Mouse (Mus musculus): Measurements from ENCODE around the gene Timm8b. TPM values are rescaled to one million over a fixed set of nuclear protein-coding genes. Genes with fewer than 3 reads are reported as not detected.

The Timm8b gene
- total RNA-seq (2014; rRNA removed): 131 and 165 TPM in 2 replicates
- 442 and 445 TPM in 2 replicates for polyA plus RNA-seq (2015; fragmentation: Nextera tagmentation; extraction: Ambion mirVana)

DNA sequence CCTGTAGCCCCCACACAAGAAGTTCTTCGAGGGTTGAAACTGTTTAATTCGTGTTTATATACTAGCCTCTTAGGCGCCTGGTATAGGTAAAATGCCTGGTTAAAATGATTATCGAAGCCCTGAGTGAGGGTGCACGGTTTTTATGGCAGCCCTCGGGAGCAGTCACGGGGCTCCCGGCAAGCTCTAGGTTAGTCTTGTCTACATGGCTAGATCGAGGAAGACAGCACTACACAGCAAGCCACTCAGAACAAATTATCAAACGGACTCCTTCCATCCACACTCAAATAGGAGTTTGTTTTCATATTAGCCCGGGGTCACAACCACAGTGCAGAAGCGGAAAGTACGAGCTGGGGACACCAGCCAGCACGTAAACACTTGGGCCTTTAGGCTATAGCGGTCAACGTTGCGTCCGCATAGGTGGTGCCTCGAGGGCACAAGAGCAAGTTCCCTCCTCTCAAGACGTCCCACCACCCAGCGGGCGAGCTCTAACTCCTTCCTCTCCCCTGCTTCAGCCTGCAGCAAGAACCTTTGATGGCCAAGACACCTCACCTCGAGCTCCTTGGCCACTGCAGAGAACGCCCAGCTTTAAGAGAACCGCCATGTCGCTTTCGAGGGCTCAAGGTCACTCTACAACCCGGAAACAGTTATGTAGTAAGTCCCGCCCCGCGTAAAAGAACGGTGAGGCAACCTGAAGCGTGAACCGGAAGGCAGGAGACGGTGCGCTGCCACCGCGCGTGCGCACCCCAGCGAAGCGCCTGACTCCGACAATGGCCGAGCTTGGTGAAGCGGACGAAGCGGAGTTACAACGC lies at the start of gene Timm8b, which contains the start of gene Sdhd:
Timm8b (plus strand) TSS at position 722 of the 809 bp plus-strand sequence.
Sdhd (minus strand) TSS at position 624 of the 809 bp plus-strand sequence.
- peak within 1 kb of the TSS; percentile 90 for H3K4me3 ChIP-seq (ENCODE audit: low read length)
- peaks cover 25% of the 10 kb centered on the region for H3K36me3 ChIP-seq (ENCODE audit: insufficient read depth, low read length)
- ATAC-seq: peak; percentile 98
- no peaks in the 10 kb centered on the region for H3K9me3 ChIP-seq (ENCODE audit: low read length)
- H3K4me1 ChIP-seq (ENCODE audit: insufficient read depth, low read length): peaks cover 17% of the 10 kb centered on the region
- peak within 1 kb of the TSS; percentile 86 for H3K9ac ChIP-seq (replicated peaks; ENCODE audit: low read length)
- TF ChIP-seq CTCF (IDR thresholded peaks at IDR 0.05; ENCODE audit: low read depth): no peak
- H3K27me3 ChIP-seq (ENCODE audit: insufficient read depth, low read length): no peaks in the 10 kb centered on the region
- WGBS: under 1% methylated on average over 48 of the region's 48 CpGs
- H3K27ac ChIP-seq: peak within 1 kb of the TSS; percentile 87
- DNase-seq (ENCODE audit: low spot score): peak; percentile 98
- peak within 1 kb of the TSS; percentile 86 for H3K4me2 ChIP-seq (ENCODE audit: low read depth, low read length)

DNA sequence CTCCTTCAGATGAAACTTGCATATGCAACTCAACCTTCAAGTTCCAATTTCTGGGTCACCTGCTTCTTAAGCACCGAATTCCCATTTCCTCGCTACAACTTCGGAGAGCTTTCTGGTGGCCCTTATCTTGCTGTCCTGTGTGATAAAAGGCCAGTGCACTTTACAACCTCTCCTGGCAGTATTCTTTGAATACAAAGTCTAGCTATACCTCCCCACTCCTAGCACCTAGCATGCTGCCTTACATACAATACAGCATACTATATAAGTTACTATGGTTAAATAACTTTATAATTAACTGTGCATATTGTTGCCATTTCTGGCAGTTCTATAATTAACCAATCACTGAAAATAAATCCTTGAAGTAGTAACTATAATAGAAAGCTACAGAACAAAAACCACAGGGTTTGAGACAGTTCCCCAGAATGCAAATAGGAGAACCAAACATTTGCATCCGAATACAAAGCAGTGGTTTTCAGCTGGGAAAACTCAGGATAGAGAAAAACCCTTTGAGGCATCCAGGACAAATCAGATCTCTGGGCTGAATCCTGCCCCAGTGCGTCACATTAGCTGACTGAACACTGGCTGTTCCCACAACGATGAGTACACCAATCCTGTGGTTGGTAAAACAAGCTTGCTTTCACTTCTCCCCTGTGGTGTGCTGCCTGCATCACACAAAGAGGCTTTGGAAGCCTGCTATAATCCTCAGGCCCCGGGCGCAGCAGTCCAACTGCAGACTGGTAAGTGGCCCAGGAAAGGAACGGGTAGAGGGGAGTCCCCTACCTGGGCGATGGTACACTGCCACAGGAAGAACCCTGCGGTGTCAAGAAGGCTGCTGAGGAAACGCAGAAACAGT lies 49.2 kb upstream of the Timm8b start, which contains the start of gene Il18:
Il18 (plus strand) TSS at position 587 of the 853 bp plus-strand sequence.
- peak within 1 kb of the TSS; percentile 79 for H3K27ac ChIP-seq
- 20% methylated on average over 12 of the region's 12 CpGs for WGBS

DNA sequence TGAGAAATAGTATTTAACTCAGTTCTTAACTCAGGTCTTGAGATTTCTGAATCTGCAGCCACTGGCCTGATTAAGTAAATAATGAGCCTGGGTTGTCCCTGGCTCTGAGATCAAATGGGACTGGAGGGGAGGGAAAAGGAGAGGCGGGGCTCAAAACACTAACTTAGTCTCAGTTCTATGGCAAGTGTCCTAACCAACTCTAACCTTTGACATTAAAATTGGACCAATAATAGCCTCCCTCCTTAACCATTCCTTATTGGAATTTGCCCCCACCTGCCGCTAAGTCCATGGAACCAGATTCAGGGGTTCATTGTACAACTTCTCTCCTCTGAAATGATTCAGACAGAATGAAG lies 48.6 kb upstream of the Timm8b start, which contains the start of gene Bco2:
Bco2 (minus strand) TSS at position 88 of the 353 bp plus-strand sequence.
- H3K4me3 ChIP-seq (ENCODE audit: low read length): peak within 1 kb of the TSS; percentile 27
- ATAC-seq: peak; percentile 58; the same call in 1 of the 2 replicates
- TF ChIP-seq CTCF (IDR thresholded peaks at IDR 0.05; ENCODE audit: low read depth): no peak
- DNase-seq (ENCODE audit: low spot score): no peak
- 17% methylated on average over 2 of the region's 2 CpGs for WGBS
- no peaks in the 10 kb centered on the region; the same call in 1 of the 2 replicates for H3K4me1 ChIP-seq (ENCODE audit: insufficient read depth, low read length)
- peak within 1 kb of the TSS; percentile 53 for H3K4me2 ChIP-seq (ENCODE audit: low read depth, low read length)
- H3K27ac ChIP-seq: peak within 1 kb of the TSS; percentile 79
- H3K36me3 ChIP-seq (ENCODE audit: insufficient read depth, low read length): no peaks in the 10 kb centered on the region
- peak within 1 kb of the TSS; percentile 33; the same call in 1 of the 2 replicates for H3K9ac ChIP-seq (replicated peaks; ENCODE audit: low read length)
- H3K27me3 ChIP-seq (ENCODE audit: insufficient read depth, low read length): no peaks in the 10 kb centered on the region
- no peaks in the 10 kb centered on the region for H3K9me3 ChIP-seq (ENCODE audit: low read length)

More for the DNA sequence above, 49.2 kb upstream of the Timm8b start, which contains the start of gene Il18:
- TF ChIP-seq CTCF (IDR thresholded peaks at IDR 0.05; ENCODE audit: low read depth): no peak
- Histone ChIP-seq H3K36me3 (ENCODE audit: insufficient read depth, low read length) (no peaks in the 10 kb centered on the region), H3K9ac (replicated peaks; ENCODE audit: low read length) (peak within 1 kb of the TSS; percentile 33; the same call in 1 of the 2 replicates), H3K27me3 (ENCODE audit: insufficient read depth, low read length) (no peaks in the 10 kb centered on the region), H3K4me2 (ENCODE audit: low read depth, low read length) (peak within 1 kb of the TSS; percentile 53), H3K4me1 (ENCODE audit: insufficient read depth, low read length) (no peaks in the 10 kb centered on the region; the same call in 1 of the 2 replicates), H3K9me3 (ENCODE audit: low read length) (no peaks in the 10 kb centered on the region), H3K4me3 (ENCODE audit: low read length) (peak within 1 kb of the TSS; percentile 27)
- ATAC-seq (peak; percentile 99), DNase-seq (ENCODE audit: low spot score) (peak; percentile 86)

DNA sequence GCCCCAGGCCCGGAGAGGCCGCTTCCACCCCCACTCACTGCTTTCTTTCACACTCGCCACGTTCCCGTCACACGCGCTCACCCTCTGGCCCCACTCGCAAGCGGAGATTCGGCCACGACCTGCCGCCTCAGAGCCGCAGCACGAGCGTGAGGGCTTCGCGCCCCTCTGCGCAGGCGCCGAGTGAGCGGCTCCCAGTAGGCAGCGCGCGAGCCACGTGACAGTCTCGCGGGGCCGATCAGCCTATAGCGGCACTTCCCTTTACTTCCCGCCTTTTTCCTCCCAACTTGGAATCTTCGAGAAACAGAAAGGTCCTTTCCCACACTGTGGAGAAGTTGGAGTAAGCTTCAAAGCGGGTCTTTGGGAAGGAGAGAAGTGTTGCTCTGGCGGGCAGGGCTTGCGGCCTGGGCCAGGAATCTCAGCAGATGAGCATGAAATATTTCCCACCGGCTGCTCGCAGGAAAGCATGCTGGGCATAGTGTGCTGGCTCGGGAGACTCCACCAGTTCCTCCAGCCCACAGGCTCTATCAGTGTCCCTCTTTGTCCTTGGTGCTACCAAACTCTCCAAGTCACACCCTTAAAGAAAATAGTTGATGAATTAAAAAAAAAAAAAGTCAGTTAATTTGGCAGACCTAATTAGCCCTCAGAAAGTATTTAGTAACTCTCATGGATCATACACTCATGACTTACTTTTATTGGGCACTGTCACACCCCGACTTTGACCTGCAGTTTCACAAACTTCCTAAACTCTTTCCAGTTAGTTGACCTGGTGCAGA lies 42.4 kb upstream of the Timm8b start, which contains the start of gene Tex12:
Tex12 (minus strand) TSS at position 181 of the 773 bp plus-strand sequence.
- Histone ChIP-seq H3K4me1 (ENCODE audit: insufficient read depth, low read length) (no peaks in the 10 kb centered on the region), H3K36me3 (ENCODE audit: insufficient read depth, low read length) (no peaks in the 10 kb centered on the region), H3K27ac (no peak within 1 kb of the TSS), H3K27me3 (ENCODE audit: insufficient read depth, low read length) (no peaks in the 10 kb centered on the region), H3K9me3 (ENCODE audit: low read length) (no peaks in the 10 kb centered on the region), H3K9ac (replicated peaks; ENCODE audit: low read length) (no peak within 1 kb of the TSS), H3K4me3 (ENCODE audit: low read length) (no peak within 1 kb of the TSS), H3K4me2 (ENCODE audit: low read depth, low read length) (no peak within 1 kb of the TSS)
- ATAC-seq (no peak), DNase-seq (ENCODE audit: low spot score) (no peak)
- WGBS: 91% methylated on average over 38 of the region's 38 CpGs
- TF ChIP-seq CTCF (IDR thresholded peaks at IDR 0.05; ENCODE audit: low read depth): no peak

DNA sequence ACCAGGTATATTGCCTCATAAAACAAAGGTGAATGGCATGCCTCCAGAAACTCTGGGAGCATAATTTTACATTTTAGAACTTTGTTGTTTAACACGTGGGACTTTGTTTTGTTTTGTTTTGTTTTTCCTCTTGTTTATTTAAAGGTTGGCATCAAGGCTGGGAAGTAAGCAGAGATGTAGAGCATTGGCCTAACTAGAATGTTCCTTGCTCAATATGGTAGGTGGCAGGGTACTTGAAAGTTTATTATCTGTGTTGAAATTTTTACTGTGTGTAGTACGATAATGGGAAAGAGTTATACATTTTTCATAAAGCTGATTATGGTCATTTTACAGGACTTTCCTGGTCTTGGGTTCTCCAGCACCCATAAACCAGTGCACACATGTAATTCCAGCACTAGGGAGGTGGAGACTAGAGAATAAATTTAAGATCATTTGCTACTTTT lies 41.8 kb upstream of the Timm8b start:
- H3K36me3 ChIP-seq (ENCODE audit: insufficient read depth, low read length): no peaks in the 10 kb centered on the region
- no peak overlapping the region for H3K4me2 ChIP-seq (ENCODE audit: low read depth, low read length)
- ATAC-seq: no peak
- H3K27ac ChIP-seq: no peak overlapping the region
- DNase-seq (ENCODE audit: low spot score): no peak
- no peak overlapping the region for H3K9ac ChIP-seq (replicated peaks; ENCODE audit: low read length)
- H3K4me1 ChIP-seq (ENCODE audit: insufficient read depth, low read length): no peaks in the 10 kb centered on the region
- no peaks in the 10 kb centered on the region for H3K9me3 ChIP-seq (ENCODE audit: low read length)
- 84% methylated on average over 2 of the region's 2 CpGs for WGBS
- no peaks in the 10 kb centered on the region for H3K27me3 ChIP-seq (ENCODE audit: insufficient read depth, low read length)
- no peak for TF ChIP-seq CTCF (IDR thresholded peaks at IDR 0.05; ENCODE audit: low read depth)
- no peak overlapping the region for H3K4me3 ChIP-seq (ENCODE audit: low read length)
